Mouse (Mus musculus): ENCODE data around the gene Fam129a.
A peak's percentile ranks its signal among the peaks of the same experiment; 100 is the strongest.

- TF ChIP-seq CTCF (conservative IDR thresholded peaks at IDR 0.05 in 1 of 2, IDR thresholded peaks at IDR 0.05 in 1 of 2; ENCODE audit: low read depth in 2 of 2, low read length in 2 of 2) (peak; percentile 43 to 46; a peak in 3 of 4 replicates), RAD21 (IDR thresholded peaks at IDR 0.05; ENCODE audit: low read depth, low read length) (peak; percentile 28), POLR2A (IDR thresholded peaks at IDR 0.05; ENCODE audit: low read depth, low read length) (no peak), CHD2 (IDR thresholded peaks at IDR 0.05; ENCODE audit: low read length) (no peak), RCOR1 (conservative IDR thresholded peaks at IDR 0.05; ENCODE audit: low read depth, low read length) (no peak), ZC3H11A (IDR thresholded peaks at IDR 0.05; ENCODE audit: low read depth, low read length) (no peak), KAT2A (IDR thresholded peaks at IDR 0.05; ENCODE audit: insufficient replicate concordance, low read length) (no peak), POLR2AphosphoS2 (IDR thresholded peaks at IDR 0.05; ENCODE audit: low read depth, low read length) (no peak), TBP (conservative IDR thresholded peaks at IDR 0.05; ENCODE audit: low read depth, low read length) (no peak), MAFK (IDR thresholded peaks at IDR 0.05; ENCODE audit: insufficient replicate concordance, low read length) (no peak)
Measured at GRCm38 (mm10) chr1:151766976-151767654, 196.1 kb downstream of the Fam129a start.

Measured in CH12.LX (cell line).